Mouse (Mus musculus): ENCODE measurements around the gene Cmya5. TPM values are rescaled to one million over a fixed set of nuclear protein-coding genes. Genes with fewer than 3 reads are reported as not detected.

Cmya5 gene
- polyA plus RNA-seq, 1 experiment from 2014 or later = 0.01 TPM

DNA sequence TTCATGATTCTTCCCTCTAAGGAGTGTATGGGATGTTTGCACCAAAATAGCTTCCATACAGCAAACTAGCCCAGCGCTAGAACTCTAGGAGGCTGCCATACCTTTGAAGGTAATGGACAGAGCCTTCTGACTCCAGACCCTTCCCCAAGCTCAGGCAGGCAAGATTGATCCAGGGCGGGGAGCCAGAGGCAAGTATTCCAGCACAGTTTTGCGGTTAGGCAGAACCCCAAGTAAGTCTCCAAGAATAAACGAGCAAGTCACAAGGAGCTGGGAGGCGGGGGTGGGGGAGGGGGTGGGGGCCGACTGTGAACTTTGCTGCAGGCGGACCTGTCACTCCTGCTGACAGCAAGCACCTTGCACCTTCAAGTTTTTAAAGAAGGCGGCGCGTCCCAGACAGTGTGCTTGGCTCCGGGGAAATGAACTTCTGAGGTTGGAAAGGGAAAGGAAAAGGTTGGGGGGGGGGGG, 673 bp downstream of the Cmya5 start:
- 21% methylated on average over 11 of the region's 11 CpGs for WGBS
- Histone ChIP-seq H3K4me1 (peaks cover 15% of the 10 kb centered on the region), H3K4me3 (peak overlapping the region; percentile 63), H3K27me3 (replicated peaks; ENCODE audit: low read depth, poor library complexity, severe bottlenecking) (no peaks in the 10 kb centered on the region), H3K27ac (replicated peaks) (peak overlapping the region; percentile 76; the same call in 1 of the 2 replicates), H3K36me3 (replicated peaks) (peaks cover 26% of the 10 kb centered on the region), H3K9me3 (no peaks in the 10 kb centered on the region)
- no peak for DNase-seq (ENCODE audit: low spot score)

DNA sequence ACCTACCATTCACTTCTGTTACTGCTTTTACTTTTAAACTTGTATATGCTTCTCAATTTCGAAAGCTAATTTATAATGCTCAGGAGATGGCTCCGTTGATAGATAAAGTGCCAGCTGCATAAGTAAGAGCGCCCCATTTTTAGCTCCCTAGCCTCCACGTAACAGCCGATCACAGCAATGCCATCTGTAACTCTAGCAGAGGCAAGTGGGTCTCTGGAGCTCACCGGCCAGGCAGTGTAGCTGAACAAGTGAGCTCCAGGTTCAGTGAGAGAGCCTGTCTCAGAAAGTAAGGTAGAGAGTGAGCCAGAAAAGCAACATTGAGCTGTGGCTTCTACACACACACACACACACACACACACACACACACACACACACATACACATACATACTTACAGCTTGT, 3.3 kb downstream of the Cmya5 start:
- Histone ChIP-seq H3K4me3 (no peak overlapping the region), H3K36me3 (replicated peaks) (peaks cover 12% of the 10 kb centered on the region; the same call in 1 of the 2 replicates), H3K9me3 (no peaks in the 10 kb centered on the region), H3K27me3 (replicated peaks; ENCODE audit: low read depth, poor library complexity, severe bottlenecking) (no peaks in the 10 kb centered on the region), H3K27ac (replicated peaks) (no peak overlapping the region), H3K4me1 (peaks cover 20% of the 10 kb centered on the region)
- WGBS = 94% methylated on average over 6 of the region's 6 CpGs
- no peak for DNase-seq (ENCODE audit: low spot score)

- H3K9me3 ChIP-seq = no peaks in the 10 kb centered on the region
- H3K27ac ChIP-seq (replicated peaks) = no peak overlapping the region
- H3K36me3 ChIP-seq (replicated peaks) = peaks cover 4% of the 10 kb centered on the region; the same call in 1 of the 2 replicates
- H3K27me3 ChIP-seq (replicated peaks; ENCODE audit: low read depth, poor library complexity, severe bottlenecking) = no peaks in the 10 kb centered on the region
- no peak overlapping the region for H3K4me3 ChIP-seq
- H3K4me1 ChIP-seq = 0 out of 2 replicates have a peak, but pooled peaks cover 5% of the 10 kb centered on the region
- 79% methylated on average over 1 of the region's 1 CpGs for WGBS
- DNase-seq (ENCODE audit: low spot score) = no peak
Measured at GRCm38 (mm10) chr13:93138059-93138458, 6.5 kb downstream of the Cmya5 start.

DNA sequence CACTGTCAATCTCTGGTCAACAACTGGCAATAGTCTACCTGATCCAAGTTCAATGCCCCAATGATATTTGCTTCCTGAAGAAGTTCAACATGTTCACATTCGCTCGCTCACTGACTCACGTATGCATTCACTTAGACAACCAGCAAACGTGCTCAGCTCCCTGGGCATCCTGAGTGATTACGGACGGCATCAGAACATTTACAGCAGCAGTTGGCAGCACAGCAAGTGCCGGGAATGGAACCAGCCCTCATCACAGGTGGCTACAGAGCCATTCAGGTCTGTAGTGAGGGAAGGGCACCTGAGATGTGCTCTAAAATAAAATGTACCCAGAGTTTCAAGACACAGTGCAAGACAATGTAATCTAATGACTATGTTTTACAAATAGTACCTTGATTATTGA, 7.4 kb downstream of the Cmya5 start:
- no peaks in the 10 kb centered on the region for H3K9me3 ChIP-seq
- no peak overlapping the region for H3K4me3 ChIP-seq
- 0 out of 2 replicates have a peak, but pooled peaks cover 5% of the 10 kb centered on the region for H3K4me1 ChIP-seq
- 89% methylated on average over 7 of the region's 7 CpGs for WGBS
- H3K27ac ChIP-seq (replicated peaks) = no peak overlapping the region
- H3K36me3 ChIP-seq (replicated peaks) = no peaks in the 10 kb centered on the region
- no peak for DNase-seq (ENCODE audit: low spot score)
- no peaks in the 10 kb centered on the region for H3K27me3 ChIP-seq (replicated peaks; ENCODE audit: low read depth, poor library complexity, severe bottlenecking)

DNA sequence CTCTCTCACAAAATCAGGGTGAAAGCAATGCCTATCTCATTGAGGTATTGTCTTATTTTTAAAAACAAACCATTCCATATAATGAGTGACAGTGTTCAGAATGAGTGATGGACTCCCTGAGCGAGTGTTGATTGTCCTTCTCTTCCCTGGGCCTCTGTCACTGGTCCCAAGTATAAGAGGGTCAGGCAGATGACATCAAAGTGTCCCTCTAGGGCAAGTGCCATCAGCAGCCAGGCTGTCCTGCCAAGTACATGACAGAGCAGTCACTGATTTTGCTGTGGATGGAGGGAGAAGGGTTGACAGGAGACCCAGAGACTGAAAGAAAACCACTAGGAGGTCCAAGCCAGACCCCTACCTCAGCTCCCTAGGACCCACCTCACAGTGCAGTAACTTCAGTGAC, 8.3 kb downstream of the Cmya5 start:
- H3K4me1 ChIP-seq = 0 out of 2 replicates have a peak, but pooled peaks cover 5% of the 10 kb centered on the region
- no peaks in the 10 kb centered on the region for H3K36me3 ChIP-seq (replicated peaks)
- no peak overlapping the region for H3K4me3 ChIP-seq
- WGBS = 90% methylated on average over 1 of the region's 1 CpGs
- H3K27ac ChIP-seq (replicated peaks) = no peak overlapping the region
- no peak for DNase-seq (ENCODE audit: low spot score)
- no peaks in the 10 kb centered on the region for H3K27me3 ChIP-seq (replicated peaks; ENCODE audit: low read depth, poor library complexity, severe bottlenecking)
- no peaks in the 10 kb centered on the region for H3K9me3 ChIP-seq

DNA sequence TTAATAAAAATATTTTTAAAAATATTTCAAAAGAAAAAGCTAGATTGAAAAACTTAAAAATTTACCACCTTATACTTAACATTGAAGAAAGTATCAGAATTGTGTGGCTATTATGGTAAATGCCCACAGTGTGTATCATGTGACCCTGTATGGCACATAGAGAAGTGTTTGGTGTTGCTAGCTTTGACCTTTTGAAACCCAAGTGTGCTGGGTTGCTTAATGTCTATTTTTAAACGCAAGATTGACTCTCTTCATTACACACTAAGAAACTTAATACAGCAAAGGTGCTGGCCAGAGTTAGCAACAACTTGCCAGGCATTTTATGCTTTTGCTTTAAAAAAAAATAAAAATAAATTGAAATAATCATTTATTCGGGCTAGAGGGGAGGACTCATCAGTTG, 9.0 kb downstream of the Cmya5 start:
- Histone ChIP-seq H3K4me3 (no peak overlapping the region), H3K4me1 (0 out of 2 replicates have a peak, but pooled peaks cover 5% of the 10 kb centered on the region), H3K36me3 (replicated peaks) (no peaks in the 10 kb centered on the region), H3K27ac (replicated peaks) (no peak overlapping the region), H3K9me3 (no peaks in the 10 kb centered on the region), H3K27me3 (replicated peaks; ENCODE audit: low read depth, poor library complexity, severe bottlenecking) (no peaks in the 10 kb centered on the region)
- WGBS = 83% methylated on average over 2 of the region's 2 CpGs
- DNase-seq (ENCODE audit: low spot score) = no peak

DNA sequence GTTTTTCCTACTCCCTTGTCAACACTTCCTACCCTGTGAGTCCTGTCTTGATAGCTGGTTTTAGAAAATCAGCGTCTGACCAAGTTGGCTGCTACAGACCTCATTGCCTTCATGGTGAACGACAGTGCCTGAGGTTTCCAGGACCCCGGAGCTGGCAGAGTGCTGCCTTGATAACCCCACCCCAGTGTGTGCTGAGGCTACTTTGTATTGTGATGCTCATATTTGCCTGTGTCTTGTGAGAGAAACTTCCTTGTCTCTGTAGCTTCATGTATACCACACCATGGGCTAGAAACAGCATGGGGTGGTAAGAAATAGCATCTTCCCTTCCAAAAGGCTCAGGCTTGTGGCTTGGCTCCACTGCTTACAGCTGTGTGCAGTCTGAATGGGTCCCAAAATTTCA, 13.8 kb downstream of the Cmya5 start:
- no peak for DNase-seq (ENCODE audit: low spot score)
- Histone ChIP-seq H3K27me3 (replicated peaks; ENCODE audit: low read depth, poor library complexity, severe bottlenecking) (no peaks in the 10 kb centered on the region), H3K9me3 (no peaks in the 10 kb centered on the region), H3K4me1 (0 out of 2 replicates have a peak, but pooled peaks cover 7% of the 10 kb centered on the region), H3K36me3 (replicated peaks) (no peaks in the 10 kb centered on the region), H3K4me3 (no peak overlapping the region), H3K27ac (replicated peaks) (no peak overlapping the region)
- 92% methylated on average over 3 of the region's 3 CpGs for WGBS

GRCm38 (mm10) chr13:93128961-93129360, 15.6 kb downstream of the Cmya5 start:
- Histone ChIP-seq H3K27me3 (replicated peaks; ENCODE audit: low read depth, poor library complexity, severe bottlenecking) (no peaks in the 10 kb centered on the region), H3K4me1 (0 out of 2 replicates have a peak, but pooled peaks cover 7% of the 10 kb centered on the region), H3K4me3 (no peak overlapping the region), H3K9me3 (no peaks in the 10 kb centered on the region), H3K27ac (replicated peaks) (no peak overlapping the region), H3K36me3 (replicated peaks) (no peaks in the 10 kb centered on the region)
- DNase-seq (ENCODE audit: low spot score) = no peak
- WGBS = 68% methylated on average over 5 of the region's 5 CpGs

GRCm38 (mm10) chr13:93128111-93128860, 16.2 kb downstream of the Cmya5 start:
- Histone ChIP-seq H3K4me3 (no peak overlapping the region), H3K9me3 (no peaks in the 10 kb centered on the region), H3K27ac (replicated peaks) (no peak overlapping the region; the same call in 1 of the 2 replicates), H3K36me3 (replicated peaks) (no peaks in the 10 kb centered on the region), H3K4me1 (0 out of 2 replicates have a peak, but pooled peaks cover 7% of the 10 kb centered on the region), H3K27me3 (replicated peaks; ENCODE audit: low read depth, poor library complexity, severe bottlenecking) (no peaks in the 10 kb centered on the region)
- WGBS = 76% methylated on average over 8 of the region's 8 CpGs
- no peak for DNase-seq (ENCODE audit: low spot score)

- Histone ChIP-seq H3K27ac (replicated peaks) (no peak overlapping the region), H3K4me1 (no peaks in the 10 kb centered on the region), H3K4me3 (no peak overlapping the region), H3K36me3 (replicated peaks) (no peaks in the 10 kb centered on the region), H3K27me3 (replicated peaks; ENCODE audit: low read depth, poor library complexity, severe bottlenecking) (no peaks in the 10 kb centered on the region), H3K9me3 (no peaks in the 10 kb centered on the region)
- no peak for DNase-seq (ENCODE audit: low spot score)
- 89% methylated on average over 9 of the region's 9 CpGs for WGBS
Measured at GRCm38 (mm10) chr13:93122321-93122720, 22.2 kb downstream of the Cmya5 start.

DNA sequence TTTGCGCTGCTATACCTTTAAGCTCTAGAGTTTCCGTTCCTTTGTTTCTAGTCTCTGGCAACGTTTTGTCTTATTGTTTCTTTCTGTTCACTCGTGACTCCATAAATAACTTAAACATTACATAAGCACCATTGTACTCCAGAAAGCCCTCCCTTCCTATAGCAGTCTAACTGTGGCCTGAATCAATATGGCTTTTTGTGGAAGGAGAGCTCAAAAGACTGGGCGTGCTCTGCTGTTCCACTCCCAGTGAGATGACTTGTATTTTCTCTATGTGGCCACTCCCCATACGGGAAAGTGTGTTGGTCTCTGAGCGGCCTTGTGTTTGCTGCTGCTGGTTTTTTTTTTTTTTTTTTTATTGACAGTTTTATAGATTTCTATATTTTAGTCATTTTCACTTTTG, 27.3 kb downstream of the Cmya5 start:
- Histone ChIP-seq H3K9me3 (0 out of 2 replicates have a peak, but pooled peaks cover 2% of the 10 kb centered on the region), H3K4me3 (no peak overlapping the region), H3K27me3 (replicated peaks; ENCODE audit: low read depth, poor library complexity, severe bottlenecking) (no peaks in the 10 kb centered on the region), H3K27ac (replicated peaks) (no peak overlapping the region), H3K4me1 (no peaks in the 10 kb centered on the region), H3K36me3 (replicated peaks) (no peaks in the 10 kb centered on the region)
- WGBS = 80% methylated on average over 7 of the region's 7 CpGs
- no peak for DNase-seq (ENCODE audit: low spot score)

DNA sequence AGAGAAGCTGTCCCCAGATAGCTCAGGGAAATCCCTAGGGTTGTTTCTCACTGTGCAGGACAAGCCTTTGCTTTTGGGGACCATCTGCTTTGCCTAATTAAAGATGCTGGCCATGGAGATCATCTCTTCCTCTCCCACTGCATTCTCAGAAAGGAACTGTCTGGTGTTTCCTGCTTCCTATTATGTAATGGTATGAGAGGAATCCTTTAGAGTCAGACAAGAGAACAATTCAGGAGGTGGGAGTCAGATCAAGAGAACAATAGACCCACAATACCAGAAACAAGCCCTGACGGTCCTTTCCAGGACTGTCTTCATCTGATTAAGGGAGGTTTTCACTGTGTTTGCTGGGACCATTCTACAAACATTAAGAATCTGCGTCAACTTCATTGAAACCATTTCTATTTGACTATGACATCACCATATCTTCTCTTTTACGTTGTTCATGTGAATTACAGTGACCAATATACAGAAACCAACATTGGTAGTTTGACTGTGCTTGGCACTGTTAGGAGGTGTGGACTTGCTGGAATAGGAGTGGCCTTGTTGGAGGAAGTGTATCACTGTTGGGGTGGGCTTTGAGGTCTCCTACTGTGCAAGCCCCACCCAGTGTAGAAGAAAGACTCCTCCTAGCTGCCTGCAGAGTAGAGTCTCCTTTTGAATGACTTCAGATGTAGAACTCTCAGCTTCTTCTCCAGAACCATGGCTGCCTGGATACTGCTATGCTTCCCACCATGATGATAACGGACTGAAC, 42.0 kb downstream of the Cmya5 start:
- no peaks in the 10 kb centered on the region for H3K9me3 ChIP-seq

More for the DNA sequence above, 42.0 kb downstream of the Cmya5 start:
- H3K36me3 ChIP-seq (replicated peaks) = no peaks in the 10 kb centered on the region
- 71% methylated on average over 4 of the region's 4 CpGs for WGBS
- no peaks in the 10 kb centered on the region for H3K27me3 ChIP-seq (replicated peaks; ENCODE audit: low read depth, poor library complexity, severe bottlenecking)
- H3K27ac ChIP-seq (replicated peaks) = no peak overlapping the region
- no peak for DNase-seq (ENCODE audit: low spot score)
- no peaks in the 10 kb centered on the region for H3K4me1 ChIP-seq
- no peak overlapping the region for H3K4me3 ChIP-seq
